Mouse (Mus musculus) megakaryocyte, embryonic 14.5 days (primary cell): ENCODE data around the gene Robo1.

ENCODE experiments used
- FLI1 ChIP-seq: IDR thresholded peaks from 2 replicates; pipeline ENCODE4 v1.6.1; 2012; ENCODE audit warnings: low read length, inconsistent platforms, mixed read lengths
- GATA1 ChIP-seq: IDR thresholded peaks from 3 replicates; pipeline ENCODE4 v1.6.1; 2012; ENCODE audit warnings: mixed read lengths, low read length, inconsistent platforms, borderline replicate concordance

DNA sequence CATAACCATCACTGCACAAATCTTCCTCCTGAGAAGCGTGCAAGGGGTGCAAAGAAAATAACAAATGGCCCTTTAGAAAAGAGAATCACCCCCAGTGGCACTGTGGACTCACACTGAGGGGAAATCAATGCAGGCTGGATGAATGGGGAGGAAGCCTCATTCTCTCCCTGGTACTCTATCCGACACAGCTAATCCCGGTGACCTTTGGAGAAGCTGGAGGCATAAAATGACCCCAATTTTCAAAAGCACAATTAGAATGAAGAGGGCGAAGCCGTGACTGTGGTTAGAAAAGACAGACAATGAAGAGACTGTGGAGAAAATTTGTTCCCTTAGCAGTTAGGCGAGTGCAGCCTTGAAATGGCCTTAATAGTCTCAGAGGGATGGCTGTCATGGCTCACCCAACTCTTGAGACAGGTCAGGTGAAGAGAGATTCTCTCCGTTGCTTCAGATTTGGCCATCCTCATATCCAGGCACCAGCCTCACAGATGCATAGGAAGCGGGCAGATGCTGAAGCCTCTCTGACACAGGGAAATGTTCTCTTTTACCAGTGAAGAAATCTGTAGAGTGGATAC, 243.7 kb downstream of the Robo1 start:
- no peak for TF ChIP-seq GATA1
- no peak for TF ChIP-seq FLI1
